Mouse (Mus musculus) limb, embryonic 15.5 days (tissue): Measurements from ENCODE around the gene Kdm2a. TPM values are rescaled to one million over a fixed set of nuclear protein-coding genes. Genes with fewer than 3 reads are reported as not detected.

Source experiments
- ATAC-seq: fragments of 200-750 bp; cut with Nextera tagmentation; 2 replicates; pipeline ENCODE4 v1.8.0; 2017; ENCODE audit warnings: low read depth, moderate TSS enrichment; ENCODE audit not compliant: insufficient number of reproducible peaks, low FRiP score, low TSS enrichment
- H3K27ac ChIP-seq: fragments of 300-500 bp; sonication (generic); 2 replicates; pipeline ENCODE4 v1.5.1; 2015; ENCODE audit warnings: moderate library complexity, mild to moderate bottlenecking, inconsistent platforms
- H3K27me3 ChIP-seq: fragments of 300-500 bp; sonication (generic); 2 replicates; pipeline ENCODE4 v1.6.1; 2015; ENCODE audit warnings: inconsistent platforms
- H3K36me3 ChIP-seq: fragments of 300-500 bp; sonication (generic); 2 replicates; pipeline ENCODE4 v1.6.1; 2015; ENCODE audit warnings: inconsistent platforms
- H3K4me1 ChIP-seq: fragments of 300-500 bp; sonication (generic); 2 replicates; pipeline ENCODE4 v1.6.1; 2015; ENCODE audit warnings: inconsistent platforms
- H3K4me2 ChIP-seq: fragments of 300-500 bp; sonication (generic); 2 replicates; pipeline ENCODE4 v1.6.1; 2015; ENCODE audit warnings: mild to moderate bottlenecking, inconsistent platforms
- H3K4me3 ChIP-seq: fragments of 300-500 bp; sonication (generic); 2 replicates; pipeline ENCODE4 v1.5.1; 2015; ENCODE audit warnings: mild to moderate bottlenecking, inconsistent platforms
- H3K9ac ChIP-seq: fragments of 300-500 bp; sonication (generic); 2 replicates; pipeline ENCODE4 v1.6.1; 2015; ENCODE audit warnings: inconsistent platforms
- H3K9me3 ChIP-seq: fragments of 300-500 bp; sonication (generic); 2 replicates; pipeline ENCODE4 v1.6.1; 2016; ENCODE audit warnings: inconsistent platforms
- WGBS: fragments of 180-500 bp; shearing (Covaris S2); methylation state at CpG from one replicate; pipeline ENCODE4 v1.1.7; 2015; 5-methylcytosine and 5-hydroxymethylcytosine counted together
- polyA plus RNA-seq: library from polyadenylated mRNA; unstranded; fragments of >200 nt; fragmentation: Nextera tagmentation; extraction: Ambion mirVana; gene quantifications from 2 replicates; pipeline ENCODE4 v1.2.1, GENCODE M21; 2015

The Kdm2a gene
- polyA plus RNA-seq, 1 experiment from 2014 or later = 41.2 TPM

DNA sequence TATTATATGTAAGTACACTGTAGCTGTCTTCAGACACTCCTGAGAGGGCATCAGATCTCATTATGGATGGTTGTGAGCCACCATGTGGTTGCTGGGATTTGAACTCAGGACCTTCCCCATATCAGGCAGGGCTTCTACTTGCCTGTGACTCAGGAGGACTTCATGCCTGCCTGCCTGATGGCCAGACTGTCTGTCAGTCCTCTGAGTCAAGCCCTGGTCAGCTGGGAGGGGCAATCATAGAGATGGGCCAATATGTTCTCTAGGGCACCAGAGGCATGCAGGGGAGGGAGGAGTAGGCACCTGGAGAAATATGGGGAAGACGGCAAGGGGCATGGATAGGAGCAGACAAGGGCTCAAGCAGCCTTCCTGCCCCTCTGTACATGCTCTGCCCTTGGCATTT, 36.9 kb upstream of the Kdm2a start:
- H3K9ac ChIP-seq = no peak overlapping the region
- WGBS = 100% methylated on average over 1 of the region's 1 CpGs
- H3K36me3 ChIP-seq = peaks cover 31% of the 10 kb centered on the region
- H3K4me2 ChIP-seq = no peak overlapping the region
- H3K27me3 ChIP-seq = no peaks in the 10 kb centered on the region
- H3K4me1 ChIP-seq = peaks cover 23% of the 10 kb centered on the region
- no peak for ATAC-seq
- no peaks in the 10 kb centered on the region for H3K9me3 ChIP-seq
- no peak overlapping the region for H3K4me3 ChIP-seq
- H3K27ac ChIP-seq = no peak overlapping the region

DNA sequence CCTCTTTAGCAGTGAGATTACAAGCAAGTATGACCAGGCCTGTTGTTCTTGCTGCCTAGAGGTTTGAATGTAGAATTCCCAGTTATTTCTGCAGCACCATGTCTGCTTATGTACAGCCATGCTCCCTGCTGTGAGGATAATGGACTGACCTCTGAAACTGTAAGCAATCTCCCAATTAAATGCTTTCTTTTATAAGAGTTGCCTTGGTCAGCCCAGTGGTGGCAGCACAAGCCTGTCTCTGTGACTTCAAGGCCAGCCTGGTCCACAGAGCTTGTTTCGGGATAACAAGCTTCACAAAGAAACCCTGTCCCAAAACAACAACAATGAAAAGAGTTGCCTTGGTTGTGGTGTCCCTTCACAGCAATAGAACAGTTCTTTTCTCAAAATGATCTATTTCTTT, 35.7 kb upstream of the Kdm2a start:
- H3K9ac ChIP-seq = no peak overlapping the region
- no peak for ATAC-seq
- H3K27ac ChIP-seq = no peak overlapping the region
- H3K4me1 ChIP-seq = peaks cover 14% of the 10 kb centered on the region
- WGBS = 70% methylated on average over 1 of the region's 1 CpGs
- H3K9me3 ChIP-seq = no peaks in the 10 kb centered on the region
- no peaks in the 10 kb centered on the region for H3K27me3 ChIP-seq
- peaks cover 33% of the 10 kb centered on the region for H3K36me3 ChIP-seq
- H3K4me2 ChIP-seq = no peak overlapping the region
- no peak overlapping the region for H3K4me3 ChIP-seq

DNA sequence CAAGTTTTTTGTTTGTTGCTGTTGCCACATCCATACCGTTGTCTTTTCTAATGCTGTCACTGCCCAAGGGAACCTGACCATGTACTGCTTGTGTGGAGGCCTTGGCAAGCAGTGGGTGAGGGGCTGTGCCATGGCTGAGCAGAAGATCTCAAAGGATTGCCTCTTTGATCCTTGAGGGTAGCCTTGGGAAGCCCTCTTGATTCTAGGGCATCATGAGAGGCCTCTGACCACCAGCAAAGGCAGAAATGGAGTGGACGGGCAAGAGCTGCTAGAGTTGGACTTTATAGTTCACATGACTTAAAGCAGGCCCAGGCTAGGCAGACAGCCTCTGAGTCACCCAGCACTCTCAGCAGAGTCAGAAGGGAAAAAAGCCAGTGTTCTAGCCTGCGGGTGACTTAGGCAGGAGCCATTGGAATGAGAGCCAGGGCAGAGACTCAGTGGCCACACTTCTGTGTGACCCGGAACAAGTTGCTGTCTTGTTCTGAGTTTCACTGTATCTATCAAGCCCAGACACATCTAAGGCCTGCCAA, 32.1 kb upstream of the Kdm2a start:
- Histone ChIP-seq H3K27me3 (no peaks in the 10 kb centered on the region), H3K36me3 (peaks cover 44% of the 10 kb centered on the region), H3K4me1 (0 out of 2 replicates have a peak, but pooled peaks cover 3% of the 10 kb centered on the region), H3K9ac (no peak overlapping the region), H3K27ac (no peak overlapping the region), H3K4me3 (no peak overlapping the region), H3K9me3 (no peaks in the 10 kb centered on the region), H3K4me2 (no peak overlapping the region)
- 87% methylated on average over 4 of the region's 4 CpGs for WGBS
- no peak for ATAC-seq

DNA sequence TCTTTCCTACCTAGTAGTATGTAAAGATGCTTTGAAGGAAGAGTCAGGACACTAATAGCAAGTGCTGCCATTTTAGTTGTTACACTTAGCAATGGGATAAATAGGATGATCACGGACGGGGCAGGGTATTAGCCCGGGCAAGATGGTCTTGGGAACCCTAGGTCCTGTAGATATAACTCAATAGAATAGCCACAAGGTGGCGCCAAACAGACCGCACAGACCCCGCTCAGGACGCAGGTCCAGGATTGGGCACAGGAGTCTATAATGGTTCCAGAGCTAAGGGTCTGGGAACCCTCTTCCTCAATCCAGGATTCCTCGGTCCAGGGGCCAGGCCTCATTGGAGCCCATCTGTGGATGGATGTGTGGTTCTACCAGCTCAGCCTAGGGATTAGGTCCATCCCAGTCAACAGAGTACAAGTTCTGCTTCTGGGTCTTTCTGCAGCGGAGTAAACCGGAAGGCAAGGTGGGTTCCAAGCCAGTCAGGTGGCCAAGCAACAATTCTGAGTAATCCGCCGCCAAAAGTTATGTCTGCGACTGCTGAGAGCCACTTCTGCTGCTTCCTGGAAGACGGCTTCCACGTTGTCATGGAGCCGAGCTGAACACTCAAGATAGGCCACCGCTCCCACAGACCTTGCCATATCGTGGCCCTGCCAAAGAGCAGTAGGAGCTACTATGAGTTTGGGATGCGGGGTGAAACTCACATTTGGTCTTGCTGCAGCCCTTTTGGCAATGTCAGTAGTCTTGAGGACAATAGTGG, 27.7 kb upstream of the Kdm2a start:
- H3K9me3 ChIP-seq = no peaks in the 10 kb centered on the region
- no peak for ATAC-seq
- H3K4me2 ChIP-seq = no peak overlapping the region
- peaks cover 54% of the 10 kb centered on the region for H3K36me3 ChIP-seq
- 0 out of 2 replicates have a peak, but pooled peaks cover 3% of the 10 kb centered on the region for H3K4me1 ChIP-seq
- H3K27ac ChIP-seq = no peak overlapping the region
- no peak overlapping the region for H3K9ac ChIP-seq
- 78% methylated on average over 19 of the region's 19 CpGs for WGBS
- H3K4me3 ChIP-seq = no peak overlapping the region
- no peaks in the 10 kb centered on the region for H3K27me3 ChIP-seq

DNA sequence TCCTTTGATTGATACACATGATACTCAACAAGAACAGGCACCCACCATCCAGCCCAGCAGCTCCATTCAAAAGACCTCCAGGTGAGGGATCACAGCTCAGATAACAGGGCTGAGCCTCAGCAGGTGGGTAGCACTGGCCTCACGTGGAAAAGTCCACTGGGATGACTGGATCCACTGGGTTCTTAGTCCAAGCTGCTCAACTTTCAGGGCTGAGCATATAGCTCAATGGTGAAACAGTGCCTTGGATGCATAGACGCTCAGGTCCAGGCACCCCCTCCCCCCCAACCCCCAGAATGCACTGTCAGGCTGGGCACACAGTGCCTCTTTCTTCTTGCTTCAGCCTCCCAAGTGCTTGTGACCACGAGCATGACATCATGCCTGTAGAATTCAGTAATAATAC, 24.9 kb upstream of the Kdm2a start:
- WGBS = 77% methylated on average over 3 of the region's 3 CpGs
- ATAC-seq = no peak
- no peak overlapping the region for H3K9ac ChIP-seq

DNA sequence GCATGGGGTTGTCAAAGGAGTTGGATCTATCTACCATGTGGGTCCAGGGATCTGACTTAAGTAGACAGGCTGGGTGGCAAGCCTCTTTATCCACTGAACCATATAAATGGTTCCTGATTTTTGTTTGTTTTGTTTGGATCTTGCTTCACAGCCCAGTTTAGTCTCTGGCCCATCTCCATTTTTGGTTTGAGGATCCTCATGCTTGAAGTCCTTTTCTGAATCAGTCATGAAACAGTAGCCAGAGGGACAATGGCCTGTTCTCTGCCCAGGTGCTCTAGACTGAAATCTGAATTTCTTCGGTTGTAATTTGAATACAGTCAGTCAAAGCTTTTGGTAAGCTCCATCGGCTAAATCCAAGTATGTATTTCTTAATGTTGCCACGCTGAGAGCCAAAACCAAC, 24.5 kb upstream of the Kdm2a start:
- no peaks in the 10 kb centered on the region for H3K27me3 ChIP-seq
- H3K9ac ChIP-seq = no peak overlapping the region
- H3K4me2 ChIP-seq = no peak overlapping the region
- H3K27ac ChIP-seq = no peak overlapping the region
- peaks cover 50% of the 10 kb centered on the region for H3K36me3 ChIP-seq
- no peaks in the 10 kb centered on the region for H3K9me3 ChIP-seq
- H3K4me1 ChIP-seq = no peaks in the 10 kb centered on the region
- ATAC-seq = no peak
- WGBS = 90% methylated on average over 3 of the region's 3 CpGs
- no peak overlapping the region for H3K4me3 ChIP-seq

More for the DNA sequence above, 24.9 kb upstream of the Kdm2a start:
- no peak overlapping the region for H3K27ac ChIP-seq
- no peak overlapping the region for H3K4me3 ChIP-seq
- H3K4me1 ChIP-seq = no peaks in the 10 kb centered on the region
- peaks cover 53% of the 10 kb centered on the region for H3K36me3 ChIP-seq
- H3K9me3 ChIP-seq = no peaks in the 10 kb centered on the region
- H3K27me3 ChIP-seq = no peaks in the 10 kb centered on the region
- H3K4me2 ChIP-seq = no peak overlapping the region

DNA sequence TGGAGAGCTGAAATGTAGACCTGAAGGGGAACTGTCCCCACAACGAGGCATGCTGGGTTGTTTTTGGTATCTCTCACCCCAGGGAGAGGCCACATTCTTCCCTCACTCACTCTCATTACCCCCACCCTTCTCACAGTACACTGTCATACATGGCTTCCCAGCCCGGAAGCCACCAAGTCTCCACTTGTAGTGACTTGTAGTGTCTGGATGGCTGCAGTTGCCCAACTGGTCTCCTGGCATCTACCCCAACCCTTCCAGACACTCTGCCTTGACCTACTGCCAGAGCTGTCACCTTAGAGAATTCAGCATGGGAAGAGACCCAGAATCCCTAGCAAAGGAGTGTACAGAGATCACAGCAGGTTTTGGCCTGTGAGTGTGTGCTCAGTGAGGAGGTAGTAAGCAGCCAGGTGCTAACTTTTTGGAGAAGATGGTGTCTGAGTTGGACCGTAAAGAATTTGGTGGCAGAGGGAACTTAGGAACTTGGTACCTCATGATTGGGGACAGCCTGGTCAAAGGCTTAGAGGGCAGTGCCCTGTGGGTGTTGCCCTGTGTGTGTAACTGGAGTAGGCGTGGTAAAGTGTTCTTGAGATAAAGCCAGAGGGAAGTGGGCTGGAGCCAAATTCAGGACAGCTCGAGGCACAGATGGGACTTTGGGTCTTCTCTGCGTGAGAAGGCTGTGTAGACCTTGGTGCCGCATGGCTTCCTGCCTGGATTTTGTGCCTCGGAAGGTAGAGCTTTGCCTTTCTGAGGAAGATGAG, 22.2 kb upstream of the Kdm2a start:
- Histone ChIP-seq H3K9me3 (no peaks in the 10 kb centered on the region), H3K4me1 (no peaks in the 10 kb centered on the region), H3K9ac (no peak overlapping the region), H3K4me2 (no peak overlapping the region), H3K27me3 (no peaks in the 10 kb centered on the region), H3K4me3 (no peak overlapping the region), H3K36me3 (peaks cover 31% of the 10 kb centered on the region), H3K27ac (peak overlapping the region; percentile 47; the same call in 1 of the 2 replicates)
- 70% methylated on average over 8 of the region's 8 CpGs for WGBS
- ATAC-seq = no peak; the same call in 1 of the 2 replicates

DNA sequence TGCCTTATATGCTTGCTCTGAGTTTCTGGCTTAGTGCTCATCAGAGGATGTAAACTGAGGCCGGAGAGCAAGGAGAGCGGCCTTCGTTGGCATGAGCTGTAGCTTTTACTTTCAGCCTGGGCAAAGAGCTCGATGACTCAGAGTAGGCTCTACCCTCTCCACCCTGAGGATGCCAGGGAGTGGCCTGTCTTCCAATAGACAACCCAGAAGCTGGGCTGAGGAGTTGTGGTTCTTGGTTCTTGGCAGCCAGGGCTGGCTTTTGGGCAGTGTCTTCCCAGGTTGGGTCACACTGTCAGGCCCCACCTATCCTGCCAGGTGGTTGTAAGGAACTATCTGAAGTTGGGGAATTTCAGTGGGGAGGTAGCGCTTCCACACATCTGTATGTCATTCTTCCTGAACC, 21.6 kb upstream of the Kdm2a start:
- WGBS = 89% methylated on average over 5 of the region's 5 CpGs
- H3K4me3 ChIP-seq = no peak overlapping the region
- H3K27ac ChIP-seq = 0 out of 2 replicates have a peak overlapping the region, but pooled peaks have one; percentile 47

DNA sequence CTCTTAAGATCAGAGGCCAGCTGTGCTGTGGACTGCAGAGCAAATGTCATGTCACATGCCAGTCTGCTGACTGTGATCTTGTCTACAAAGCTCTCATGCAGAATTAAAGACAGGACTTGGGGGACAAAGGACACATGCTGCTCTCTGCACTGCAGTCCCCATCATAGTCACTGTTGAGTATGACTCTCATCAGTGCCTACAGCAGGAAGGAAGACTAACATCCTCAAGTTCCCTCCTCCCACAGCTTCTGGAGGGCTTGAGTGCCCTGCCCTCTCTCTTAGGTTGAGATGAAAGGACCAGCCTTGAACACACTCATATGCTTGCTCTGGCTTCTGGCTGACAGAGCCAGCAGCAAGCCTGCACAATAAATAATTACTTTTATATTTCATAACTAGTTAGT, 19.6 kb upstream of the Kdm2a start:
- Histone ChIP-seq H3K36me3 (peaks cover 13% of the 10 kb centered on the region; the same call in 1 of the 2 replicates), H3K4me1 (no peaks in the 10 kb centered on the region), H3K4me3 (no peak overlapping the region), H3K27me3 (no peaks in the 10 kb centered on the region), H3K4me2 (no peak overlapping the region), H3K27ac (no peak overlapping the region), H3K9me3 (no peaks in the 10 kb centered on the region), H3K9ac (no peak overlapping the region)
- ATAC-seq = no peak

More for the DNA sequence above, 21.6 kb upstream of the Kdm2a start:
- ATAC-seq = no peak
- Histone ChIP-seq H3K27me3 (no peaks in the 10 kb centered on the region), H3K9ac (no peak overlapping the region), H3K9me3 (no peaks in the 10 kb centered on the region), H3K4me2 (no peak overlapping the region), H3K4me1 (no peaks in the 10 kb centered on the region), H3K36me3 (peaks cover 26% of the 10 kb centered on the region)

DNA sequence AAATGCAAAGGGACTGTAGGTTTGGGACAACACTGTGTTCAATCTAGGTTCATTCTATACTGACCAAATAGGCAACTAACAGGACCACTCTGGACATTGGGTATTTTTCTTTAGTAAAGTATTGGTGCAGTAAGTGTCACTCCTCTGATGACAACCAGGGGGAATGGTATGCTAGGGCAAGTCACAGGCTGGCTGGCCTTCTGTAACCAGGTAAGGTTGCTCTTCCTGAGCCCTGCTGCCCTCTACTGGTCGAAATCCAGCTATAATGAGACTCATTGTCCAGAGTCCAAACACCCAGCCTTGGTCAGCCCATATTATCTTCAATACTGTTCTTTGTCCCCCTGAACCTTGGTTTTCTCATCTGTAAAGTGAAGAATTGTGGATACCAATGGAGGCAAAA, 19.1 kb upstream of the Kdm2a start:
- H3K4me3 ChIP-seq = no peak overlapping the region
- 0% methylated on average over 1 of the region's 1 CpGs for WGBS
- H3K9me3 ChIP-seq = no peaks in the 10 kb centered on the region
- H3K9ac ChIP-seq = no peak overlapping the region
- ATAC-seq = no peak
- H3K27me3 ChIP-seq = no peaks in the 10 kb centered on the region
- peaks cover 13% of the 10 kb centered on the region; the same call in 1 of the 2 replicates for H3K36me3 ChIP-seq
- H3K4me1 ChIP-seq = no peaks in the 10 kb centered on the region
- no peak overlapping the region for H3K27ac ChIP-seq
- H3K4me2 ChIP-seq = no peak overlapping the region

DNA sequence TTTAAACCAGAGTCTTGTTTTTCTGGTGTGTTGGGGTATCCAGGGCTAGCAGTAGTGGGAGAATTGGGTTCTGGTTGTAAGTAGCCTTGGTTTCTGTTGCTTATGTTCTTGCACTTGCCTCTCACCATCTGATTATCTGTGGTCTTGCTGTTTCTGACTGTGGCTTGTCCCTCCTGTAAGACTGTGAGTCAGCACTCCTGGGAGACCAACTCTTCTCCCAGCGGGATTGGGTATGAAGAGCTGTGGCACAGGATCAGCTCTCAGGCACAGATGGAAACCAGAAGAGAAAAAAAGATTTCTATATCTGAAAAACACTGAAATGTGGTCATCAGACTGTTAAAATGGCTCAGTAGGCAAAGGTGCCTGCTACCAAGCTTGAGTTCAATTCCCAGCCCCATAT, 16.5 kb upstream of the Kdm2a start:
- Histone ChIP-seq H3K27me3 (no peaks in the 10 kb centered on the region), H3K4me2 (no peak overlapping the region), H3K9me3 (no peaks in the 10 kb centered on the region), H3K4me1 (no peaks in the 10 kb centered on the region), H3K9ac (no peak overlapping the region), H3K27ac (no peak overlapping the region), H3K36me3 (no peaks in the 10 kb centered on the region), H3K4me3 (no peak overlapping the region)
- no peak for ATAC-seq
- WGBS = 90% methylated on average over 1 of the region's 1 CpGs

DNA sequence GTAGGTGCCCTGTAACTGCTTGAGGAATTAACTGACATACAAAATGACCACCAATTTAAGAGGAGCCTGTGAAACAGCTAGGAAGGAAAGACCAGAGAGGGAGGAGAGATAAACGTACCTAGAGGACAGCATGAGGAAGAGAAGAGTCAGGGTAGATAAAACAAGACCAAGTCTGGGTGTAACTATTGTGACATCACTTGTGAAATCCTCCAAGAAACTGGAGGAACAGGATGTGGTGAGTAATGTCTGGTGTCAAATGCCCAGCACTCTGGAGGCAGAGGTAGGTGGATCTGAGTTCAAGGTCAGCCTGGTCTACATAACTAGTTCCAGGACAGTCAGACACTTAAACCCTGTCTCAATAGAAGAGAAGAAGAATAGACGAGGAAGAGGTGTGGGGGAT, 11.0 kb upstream of the Kdm2a start:
- Histone ChIP-seq H3K4me2 (no peak overlapping the region), H3K4me3 (no peak overlapping the region), H3K36me3 (no peaks in the 10 kb centered on the region), H3K27ac (no peak overlapping the region), H3K9me3 (no peaks in the 10 kb centered on the region), H3K4me1 (no peaks in the 10 kb centered on the region), H3K9ac (no peak overlapping the region), H3K27me3 (no peaks in the 10 kb centered on the region)
- no peak for ATAC-seq
- WGBS = 52% methylated on average over 2 of the region's 2 CpGs
